Mouse (Mus musculus) heart, postnatal 0 days (tissue): ENCODE data around the gene Homer3. TPM values are rescaled to one million over a fixed set of nuclear protein-coding genes. Genes with fewer than 3 reads are reported as not detected.

Source experiments
- ATAC-seq: fragments of 200-750 bp; cut with Nextera tagmentation; 2 replicates; pipeline ENCODE4 v1.8.0; 2017; ENCODE audit warnings: low read depth, moderate number of reproducible peaks, moderate library complexity; ENCODE audit not compliant: insufficient read depth
- DNase-seq: peaks from one replicate; pipeline ENCODE4 v3.0.0-alpha.2; 2016; ENCODE audit warnings: low spot score
- H3K27ac ChIP-seq: fragments of 300-500 bp; sonication (generic); 2 replicates; pipeline ENCODE4 v1.5.1; 2014; ENCODE audit warnings: low read depth, mild to moderate bottlenecking
- H3K27me3 ChIP-seq: fragments of 300-500 bp; sonication (generic); 2 replicates; pipeline ENCODE4 v1.6.1; 2014; ENCODE audit warnings: low read length, mixed read lengths; ENCODE audit not compliant: control insufficient read depth, insufficient read depth
- H3K36me3 ChIP-seq: fragments of 300-500 bp; sonication (generic); replicated peaks from 2 replicates; pipeline ENCODE4 v1.6.1; 2014; ENCODE audit warnings: low read length, mixed read lengths; ENCODE audit not compliant: control insufficient read depth, insufficient read depth
- H3K4me1 ChIP-seq: fragments of 300-500 bp; sonication (generic); 2 replicates; pipeline ENCODE4 v1.6.1; 2014; ENCODE audit warnings: antibody characterized with exemption; ENCODE audit not compliant: control insufficient read depth, insufficient read depth
- H3K4me2 ChIP-seq: fragments of 300-500 bp; sonication (generic); 2 replicates; pipeline ENCODE4 v1.6.1; 2014; ENCODE audit warnings: low read depth, mild to moderate bottlenecking, low read length, moderate library complexity
- H3K4me3 ChIP-seq: fragments of 300-500 bp; sonication (generic); 2 replicates; pipeline ENCODE4 v1.5.1; 2014; ENCODE audit warnings: low read depth, low read length
- H3K9ac ChIP-seq: fragments of 300-500 bp; sonication (generic); replicated peaks from 2 replicates; pipeline ENCODE4 v1.6.1; 2014; ENCODE audit warnings: low read depth, low read length, mixed read lengths
- H3K9me3 ChIP-seq: fragments of 300-500 bp; sonication (generic); replicated peaks from 2 replicates; pipeline ENCODE4 v1.6.1; 2016; ENCODE audit warnings: low read length; ENCODE audit not compliant: control insufficient read depth
- CTCF ChIP-seq: IDR thresholded peaks from 2 replicates; pipeline ENCODE4 v1.5.1; 2016; ENCODE audit warnings: antibody characterized with exemption, control low read depth, low read depth
- EP300 ChIP-seq: IDR thresholded peaks from 2 replicates; pipeline ENCODE4 v1.6.1; 2016; ENCODE audit warnings: antibody characterized with exemption, low read depth
- WGBS: fragments of 180-500 bp; shearing (Covaris S2); extraction: QIAGEN DNeasy Blood & Tissue Kit; methylation state at CpG from one replicate; pipeline ENCODE4 v1.1.7; 2014; 5-methylcytosine and 5-hydroxymethylcytosine counted together
- polyA plus RNA-seq: library from polyadenylated mRNA; unstranded; fragments of >200 nt; fragmentation: Nextera tagmentation; extraction: Ambion mirVana; gene quantifications from 2 replicates; pipeline ENCODE4 v1.2.1, GENCODE M21; 2015
- total RNA-seq: library from RNA; depleted of rRNA; stranded (reverse); fragments of >200 nt; gene quantifications from 2 replicates; pipeline ENCODE4 v1.2.3, GENCODE M21; 2014; ENCODE audit warnings: low replicate concordance; rRNA removed

Gene Homer3
- total and polyA plus RNA-seq, 2 experiments from 2014 or later = 19.5 to 29.1 TPM

DNA sequence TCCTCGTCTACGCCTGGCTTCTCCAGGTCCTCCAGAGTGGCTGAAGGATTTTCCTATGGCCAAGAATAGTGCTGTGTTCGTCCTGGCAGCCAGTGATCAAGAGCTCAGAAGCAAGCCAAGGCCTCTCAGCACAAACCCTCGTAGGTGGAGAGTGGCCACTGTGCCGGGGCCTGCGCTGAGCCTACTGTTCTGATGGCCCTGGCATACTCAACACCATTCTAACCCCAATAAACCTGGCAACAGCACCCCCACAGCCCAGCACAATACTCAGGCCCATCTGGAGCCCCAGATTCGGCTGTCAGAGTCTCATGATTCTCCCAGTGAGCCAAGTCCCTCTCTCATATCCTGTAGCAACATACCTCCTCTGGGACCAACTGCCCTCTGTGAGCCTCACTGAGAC, 58.0 kb downstream of the Homer3 start:
- no peak overlapping the region for H3K9ac ChIP-seq
- DNase-seq (no peak), ATAC-seq (no peak)
- H3K9me3 ChIP-seq = no peaks in the 10 kb centered on the region
- no peak overlapping the region for H3K4me2 ChIP-seq
- WGBS = 74% methylated on average over 7 of the region's 7 CpGs
- TF ChIP-seq CTCF = no peak
- no peak for TF ChIP-seq EP300
- peaks cover 80% of the 10 kb centered on the region for H3K36me3 ChIP-seq
- H3K4me1 ChIP-seq = no peaks in the 10 kb centered on the region
- no peak overlapping the region for H3K4me3 ChIP-seq
- H3K27ac ChIP-seq = no peak overlapping the region
- no peaks in the 10 kb centered on the region for H3K27me3 ChIP-seq

DNA sequence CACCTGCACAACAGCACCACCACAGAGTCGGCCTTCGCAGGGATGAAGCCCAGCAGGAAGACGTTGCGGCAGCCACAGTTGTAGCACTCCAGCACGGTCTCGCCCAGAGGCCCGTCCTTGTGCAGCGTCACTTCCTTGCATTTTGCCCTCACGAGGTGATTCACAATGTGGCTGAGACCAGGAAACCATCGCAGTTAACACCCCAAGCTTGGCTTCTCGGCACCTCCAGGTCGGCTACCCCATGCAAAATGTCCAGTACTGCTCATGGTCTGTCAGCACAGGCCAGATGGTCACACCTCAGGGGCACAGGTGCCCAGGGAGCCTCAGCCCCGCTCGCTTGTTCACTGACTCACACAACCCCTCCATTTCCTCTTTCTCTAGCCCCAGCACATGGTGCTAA, 59.4 kb downstream of the Homer3 start:
- H3K4me2 ChIP-seq = no peak overlapping the region
- no peaks in the 10 kb centered on the region for H3K27me3 ChIP-seq
- DNase-seq (no peak), ATAC-seq (no peak)
- H3K4me1 ChIP-seq = no peaks in the 10 kb centered on the region
- no peak overlapping the region for H3K4me3 ChIP-seq
- 87% methylated on average over 14 of the region's 14 CpGs for WGBS
- no peak overlapping the region for H3K27ac ChIP-seq
- H3K36me3 ChIP-seq = peaks cover 78% of the 10 kb centered on the region
- no peaks in the 10 kb centered on the region for H3K9me3 ChIP-seq
- TF ChIP-seq CTCF (no peak), EP300 (no peak)
- no peak overlapping the region for H3K9ac ChIP-seq

DNA sequence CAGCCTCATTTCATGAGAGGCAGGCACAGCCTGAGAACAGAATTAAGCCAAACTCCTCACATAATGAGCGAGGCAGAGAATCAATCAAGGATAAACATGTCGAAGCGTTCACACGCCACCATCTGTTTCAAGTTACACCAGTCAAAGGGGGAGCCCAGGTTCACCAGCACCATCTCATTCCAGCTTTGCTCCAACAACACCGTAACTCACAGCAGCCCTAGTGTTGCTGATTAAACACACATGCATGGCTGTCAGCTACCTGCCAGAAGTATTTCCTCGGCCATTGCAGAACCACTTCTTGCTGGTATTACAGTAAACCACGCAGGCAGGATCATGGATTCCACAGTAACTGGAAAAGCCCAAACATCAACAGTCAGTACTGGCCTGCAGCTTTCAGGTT, 60.4 kb downstream of the Homer3 start:
- Histone ChIP-seq H3K9me3 (no peaks in the 10 kb centered on the region), H3K4me3 (no peak overlapping the region), H3K27ac (no peak overlapping the region), H3K27me3 (no peaks in the 10 kb centered on the region), H3K4me1 (no peaks in the 10 kb centered on the region), H3K4me2 (no peak overlapping the region), H3K36me3 (peaks cover 68% of the 10 kb centered on the region), H3K9ac (no peak overlapping the region)
- TF ChIP-seq EP300 (no peak), CTCF (no peak)
- ATAC-seq (no peak), DNase-seq (no peak)
- 90% methylated on average over 7 of the region's 7 CpGs for WGBS

DNA sequence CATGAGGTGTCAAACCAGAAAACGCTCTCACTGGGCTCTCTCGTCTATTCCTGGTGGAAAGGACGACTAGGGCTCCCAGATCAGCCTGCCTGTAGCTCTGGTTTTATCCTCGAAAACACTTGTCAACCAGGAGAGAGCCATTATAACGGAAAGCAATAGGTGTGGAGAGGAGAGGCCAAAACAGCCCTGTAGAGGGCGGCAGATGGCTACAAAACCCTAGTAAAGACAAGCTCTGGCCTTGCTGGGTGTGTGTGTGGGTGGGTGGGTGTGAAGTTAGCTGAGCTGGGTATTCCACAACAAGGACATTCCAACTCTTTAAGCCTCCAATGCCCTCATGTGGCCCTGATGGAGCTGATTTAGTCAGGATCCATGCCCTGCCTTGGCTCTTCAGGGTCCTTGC, 61.1 kb downstream of the Homer3 start:
- Histone ChIP-seq H3K4me1 (no peaks in the 10 kb centered on the region), H3K9me3 (no peaks in the 10 kb centered on the region), H3K36me3 (peaks cover 61% of the 10 kb centered on the region), H3K4me3 (no peak overlapping the region), H3K27ac (no peak overlapping the region), H3K9ac (no peak overlapping the region), H3K4me2 (no peak overlapping the region), H3K27me3 (no peaks in the 10 kb centered on the region)
- ATAC-seq = peak; percentile 73
- 59% methylated on average over 6 of the region's 6 CpGs for WGBS
- peak; percentile 45 for DNase-seq
- TF ChIP-seq CTCF = peak; percentile 64
- TF ChIP-seq EP300 = no peak

Other genes starting within 250 kb of the Homer3 start
- gene Mau2, start 240.1 kb upstream of the Homer3 start, total RNA-seq = 71.1 and 92.3 TPM in 2 replicates
- gene Mau2, start 240.1 kb upstream of the Homer3 start, polyA plus RNA-seq = 25.6 and 28.0 TPM in 2 replicates
- 11.5 TPM in 2 replicates for gene Sugp1, start 240.0 kb upstream of the Homer3 start, total RNA-seq
- 22.6 and 23.0 TPM in 2 replicates for gene Sugp1, start 240.0 kb upstream of the Homer3 start, polyA plus RNA-seq
- gene Tm6sf2, start 209.9 kb upstream of the Homer3 start, total RNA-seq = 2.1 TPM in 1 of 2 replicates, not detected in the other
- gene Tm6sf2, start 209.9 kb upstream of the Homer3 start, polyA plus RNA-seq = 1.0 and 1.3 TPM in 2 replicates
- not detected in 2 replicates for gene Hapln4, start 199.4 kb upstream of the Homer3 start, total RNA-seq
- not detected in 2 replicates for gene Hapln4, start 199.4 kb upstream of the Homer3 start, polyA plus RNA-seq
- gene Ncan, start 162.0 kb upstream of the Homer3 start, total RNA-seq = 0.35 TPM in 1 of 2 replicates, not detected in the other
- 0.10 and 0.12 TPM in 2 replicates for gene Ncan, start 162.0 kb upstream of the Homer3 start, polyA plus RNA-seq
- gene Nr2c2ap, start 151.5 kb upstream of the Homer3 start, total RNA-seq = 2.9 and 10.3 TPM in 2 replicates
- 29.2 and 32.5 TPM in 2 replicates for gene Nr2c2ap, start 151.5 kb upstream of the Homer3 start, polyA plus RNA-seq
- gene Rfxank, start 143.7 kb upstream of the Homer3 start, total RNA-seq = 29.4 and 48.4 TPM in 2 replicates
- 22.5 and 23.9 TPM in 2 replicates for gene Rfxank, start 143.7 kb upstream of the Homer3 start, polyA plus RNA-seq
- 34.3 and 68.4 TPM in 2 replicates for gene Borcs8, start 143.3 kb upstream of the Homer3 start, total RNA-seq
- 32.1 and 34.5 TPM in 2 replicates for gene Borcs8, start 143.3 kb upstream of the Homer3 start, polyA plus RNA-seq
- not detected in 2 replicates for gene Mef2b, start 143.1 kb upstream of the Homer3 start, total RNA-seq
- gene Mef2b, start 143.1 kb upstream of the Homer3 start, polyA plus RNA-seq = 0.20 TPM in 1 of 2 replicates, not detected in the other
- gene Tmem161a, start 110.5 kb upstream of the Homer3 start, total RNA-seq = 155 and 174 TPM in 2 replicates
- gene Tmem161a, start 110.5 kb upstream of the Homer3 start, polyA plus RNA-seq = 120 and 132 TPM in 2 replicates
- 20.6 and 29.1 TPM in 2 replicates for gene Slc25a42, start 70.5 kb upstream of the Homer3 start, total RNA-seq
- 16.5 and 19.1 TPM in 2 replicates for gene Slc25a42, start 70.5 kb upstream of the Homer3 start, polyA plus RNA-seq
- gene Sugp2, start 48.6 kb upstream of the Homer3 start, total RNA-seq = 32.0 and 48.7 TPM in 2 replicates
- gene Sugp2, start 48.6 kb upstream of the Homer3 start, polyA plus RNA-seq = 14.5 and 15.5 TPM in 2 replicates
- 20.1 and 26.5 TPM in 2 replicates for gene Armc6, start 48.4 kb upstream of the Homer3 start, total RNA-seq
- 11.9 and 13.1 TPM in 2 replicates for gene Armc6, start 48.4 kb upstream of the Homer3 start, polyA plus RNA-seq
- gene Ddx49, start 19.7 kb downstream of the Homer3 start, total RNA-seq = 33.1 and 35.6 TPM in 2 replicates
- 24.4 and 26.7 TPM in 2 replicates for gene Ddx49, start 19.7 kb downstream of the Homer3 start, polyA plus RNA-seq
- gene Cope, start 19.7 kb downstream of the Homer3 start, total RNA-seq = 154 and 193 TPM in 2 replicates
- gene Cope, start 19.7 kb downstream of the Homer3 start, polyA plus RNA-seq = 294 and 295 TPM in 2 replicates
- 0.80 TPM in 1 of 2 replicates, not detected in the other for gene Cers1, start 32.9 kb downstream of the Homer3 start, total RNA-seq
- 0.27 and 0.59 TPM in 2 replicates for gene Cers1, start 32.9 kb downstream of the Homer3 start, polyA plus RNA-seq
- gene Gdf1, start 47.0 kb downstream of the Homer3 start, total RNA-seq = not detected in 2 replicates
- gene Gdf1, start 47.0 kb downstream of the Homer3 start, polyA plus RNA-seq = 0.18 and 0.20 TPM in 2 replicates
- gene Upf1, start 70.5 kb downstream of the Homer3 start, total RNA-seq = 16.5 and 26.3 TPM in 2 replicates
- gene Upf1, start 70.5 kb downstream of the Homer3 start, polyA plus RNA-seq = 7.0 and 7.5 TPM in 2 replicates
- gene Comp, start 90.7 kb downstream of the Homer3 start, total RNA-seq = 3.2 and 9.8 TPM in 2 replicates
- 4.2 and 4.4 TPM in 2 replicates for gene Comp, start 90.7 kb downstream of the Homer3 start, polyA plus RNA-seq
- 6.0 and 6.5 TPM in 2 replicates for gene Crtc1, start 156.8 kb downstream of the Homer3 start, total RNA-seq
- 6.0 and 6.9 TPM in 2 replicates for gene Crtc1, start 156.8 kb downstream of the Homer3 start, polyA plus RNA-seq
- 15.8 and 22.6 TPM in 2 replicates for gene Klhl26, start 194.1 kb downstream of the Homer3 start, total RNA-seq
- gene Klhl26, start 194.1 kb downstream of the Homer3 start, polyA plus RNA-seq = 7.1 and 8.7 TPM in 2 replicates
- not detected in 2 replicates for gene Tmem59l, start 204.5 kb downstream of the Homer3 start, total RNA-seq
- gene Tmem59l, start 204.5 kb downstream of the Homer3 start, polyA plus RNA-seq = not detected in 2 replicates
- gene Crlf1, start 210.3 kb downstream of the Homer3 start, total RNA-seq = not detected in 2 replicates
- gene Crlf1, start 210.3 kb downstream of the Homer3 start, polyA plus RNA-seq = 0.16 and 0.66 TPM in 2 replicates
- gene Rex1bd, start 223.9 kb downstream of the Homer3 start, total RNA-seq = 121 and 145 TPM in 2 replicates
- gene Rex1bd, start 223.9 kb downstream of the Homer3 start, polyA plus RNA-seq = 139 and 146 TPM in 2 replicates
- gene Uba52, start 228.0 kb downstream of the Homer3 start, total RNA-seq = 887 and 1,064 TPM in 2 replicates
- 1,011 and 1,075 TPM in 2 replicates for gene Uba52, start 228.0 kb downstream of the Homer3 start, polyA plus RNA-seq
- gene Fkbp8, start 244.9 kb downstream of the Homer3 start, total RNA-seq = 422 and 440 TPM in 2 replicates
- gene Fkbp8, start 244.9 kb downstream of the Homer3 start, polyA plus RNA-seq = 195 and 200 TPM in 2 replicates
- 110 and 120 TPM in 2 replicates for gene Kxd1, start 245.1 kb downstream of the Homer3 start, total RNA-seq
- gene Kxd1, start 245.1 kb downstream of the Homer3 start, polyA plus RNA-seq = 93.5 and 96.7 TPM in 2 replicates